Mouse (Mus musculus) MEL (cell line): ENCODE measurements around the gene Cdyl. TPM values are rescaled to one million over a fixed set of nuclear protein-coding genes. Genes with fewer than 3 reads are reported as not detected.

Source experiments
- DNase-seq: peaks from one replicate; pipeline ENCODE4 v3.0.0; 2011; ENCODE audit warnings: low read depth, low spot score
- H3K27ac ChIP-seq: 2 replicates; pipeline ENCODE4 v1.5.1; 2012; ENCODE audit warnings: low read depth, mild to moderate bottlenecking, control low read depth, low read length, moderate library complexity; ENCODE audit not compliant: control insufficient read depth
- H3K27me3 ChIP-seq, 2 experiments: fragments of 150-350 bp in 1 of 2; sonication (generic) in 1 of 2; 2 replicates each; pipeline ENCODE4 v1.6.1; 2012; ENCODE audit warnings: low read length in 2 of 2, mild to moderate bottlenecking in 2 of 2, improper control_type of control experiment in 1 of 2, moderate library complexity in 1 of 2; ENCODE audit not compliant: insufficient read depth in 2 of 2, control insufficient read depth in 1 of 2
- H3K36me3 ChIP-seq, 2 experiments: 2 replicates each; pipeline ENCODE4 v1.6.1; 2012 to 2014; ENCODE audit warnings: low read length in 2 of 2, improper control_type of control experiment in 1 of 2, inconsistent platforms in 1 of 2, mild to moderate bottlenecking in 1 of 2; ENCODE audit not compliant: insufficient read depth in 2 of 2, control insufficient read depth in 1 of 2
- H3K4me1 ChIP-seq, 2 experiments: fragments of 150-350 bp in 1 of 2; sonication (generic) in 1 of 2; 2 replicates each; pipeline ENCODE4 v1.6.1; 2012; ENCODE audit warnings: low read length in 2 of 2, improper control_type of control experiment in 1 of 2, mild to moderate bottlenecking in 1 of 2; ENCODE audit not compliant: insufficient read depth in 2 of 2, control insufficient read depth in 1 of 2
- H3K4me3 ChIP-seq, 2 experiments: fragments of 150-350 bp in 1 of 2; sonication (generic) in 1 of 2; 2 replicates each; pipeline ENCODE4 v1.5.1; 2012; ENCODE audit warnings: low read depth in 2 of 2, low read length in 2 of 2, mild to moderate bottlenecking in 2 of 2, moderate library complexity in 2 of 2, control low read depth in 1 of 2, improper control_type of control experiment in 1 of 2; ENCODE audit not compliant: control insufficient read depth in 1 of 2, insufficient read depth in 1 of 2
- H3K79me2 ChIP-seq: 2 replicates; pipeline ENCODE4 v1.6.1; 2012; ENCODE audit warnings: mild to moderate bottlenecking, low read length, moderate library complexity; ENCODE audit not compliant: control insufficient read depth, poor library complexity, insufficient read depth
- H3K9ac ChIP-seq: 2 replicates; pipeline ENCODE4 v1.6.1; 2012; ENCODE audit warnings: low read depth, mild to moderate bottlenecking, control low read depth, low read length, moderate library complexity; ENCODE audit not compliant: control insufficient read depth, poor library complexity, severe bottlenecking
- H3K9me3 ChIP-seq: fragments of 150-350 bp; sonication (generic); replicated peaks from 2 replicates; pipeline ENCODE4 v1.6.1; 2012; ENCODE audit warnings: mild to moderate bottlenecking, low read length, improper control_type of control experiment, moderate library complexity; ENCODE audit not compliant: insufficient read depth
- BHLHE40 ChIP-seq: IDR thresholded peaks from 2 replicates; pipeline ENCODE4 v1.6.1; 2012; ENCODE audit warnings: low read depth, mild to moderate bottlenecking, inconsistent platforms, low read length, improper control_type of control experiment, borderline replicate concordance
- CHD2 ChIP-seq: IDR thresholded peaks from 2 replicates; pipeline ENCODE4 v1.6.1; 2011; ENCODE audit warnings: low read length, improper control_type of control experiment
- EP300 ChIP-seq, 2 experiments: IDR thresholded peaks; 2 replicates each; pipeline ENCODE4 v1.6.1; 2011; ENCODE audit warnings: improper control_type of control experiment in 2 of 2, low read length in 2 of 2, low read depth in 1 of 2, mild to moderate bottlenecking in 1 of 2
- ETS1 ChIP-seq: IDR thresholded peaks from 2 replicates; pipeline ENCODE4 v1.6.1; 2012; ENCODE audit warnings: low read depth, mild to moderate bottlenecking, inconsistent platforms, low read length, improper control_type of control experiment, moderate library complexity
- GABPA ChIP-seq: IDR thresholded peaks from 2 replicates; pipeline ENCODE4 v1.6.1; 2012; ENCODE audit warnings: low read depth, mild to moderate bottlenecking, inconsistent platforms, low read length, improper control_type of control experiment, moderate library complexity
- GATA1 ChIP-seq: IDR thresholded peaks from 2 replicates; pipeline ENCODE4 v1.6.1; 2011; ENCODE audit warnings: low read depth, low read length, improper control_type of control experiment
- HCFC1 ChIP-seq: IDR thresholded peaks from 2 replicates; pipeline ENCODE4 v1.6.1; 2012; ENCODE audit warnings: low read depth, mild to moderate bottlenecking, inconsistent platforms, low read length, improper control_type of control experiment, moderate library complexity
- KAT2A ChIP-seq: conservative IDR thresholded peaks from 2 replicates; pipeline ENCODE4 v1.6.1; 2012; ENCODE audit warnings: low read depth, low read length, improper control_type of control experiment, inconsistent platforms
- MAX ChIP-seq: IDR thresholded peaks from 2 replicates; pipeline ENCODE4 v1.6.1; 2011; ENCODE audit warnings: low read length, improper control_type of control experiment
- MAZ ChIP-seq: IDR thresholded peaks from 2 replicates; pipeline ENCODE4 v1.6.1; 2012; ENCODE audit warnings: low read depth, mild to moderate bottlenecking, inconsistent platforms, low read length, improper control_type of control experiment
- MXI1 ChIP-seq: IDR thresholded peaks from 2 replicates; pipeline ENCODE4 v1.6.1; 2011; ENCODE audit warnings: mild to moderate bottlenecking, low read depth, low read length, improper control_type of control experiment
- MYB ChIP-seq: IDR thresholded peaks from 2 replicates; pipeline ENCODE4 v1.6.1; 2011; ENCODE audit warnings: mild to moderate bottlenecking, low read depth, low read length, improper control_type of control experiment
- MYC ChIP-seq: IDR thresholded peaks from 2 replicates; pipeline ENCODE4 v1.6.1; 2011; ENCODE audit warnings: low read depth, mild to moderate bottlenecking, low read length, improper control_type of control experiment, moderate library complexity
- NELFE ChIP-seq: IDR thresholded peaks from 2 replicates; pipeline ENCODE4 v1.6.1; 2011; ENCODE audit warnings: low read depth, low read length, improper control_type of control experiment
- POLR2A ChIP-seq, 2 experiments: IDR thresholded peaks; 2 replicates each; pipeline ENCODE4 v1.6.1; 2011 to 2012; ENCODE audit warnings: low read length in 2 of 2, mild to moderate bottlenecking in 2 of 2, control low read depth in 1 of 2, improper control_type of control experiment in 1 of 2, low read depth in 1 of 2, moderate library complexity in 1 of 2; ENCODE audit not compliant: control insufficient read depth in 1 of 2, insufficient read depth in 1 of 2, poor library complexity in 1 of 2
- POLR2AphosphoS2 ChIP-seq: IDR thresholded peaks from 2 replicates; pipeline ENCODE4 v1.6.1; 2011; ENCODE audit warnings: low read length, improper control_type of control experiment
- POLR2AphosphoS5 ChIP-seq: IDR thresholded peaks from 2 replicates; pipeline ENCODE4 v1.6.1; 2012; ENCODE audit warnings: low read depth, borderline replicate concordance, mild to moderate bottlenecking, inconsistent platforms, low read length, moderate library complexity, mixed read lengths
- RCOR1 ChIP-seq: IDR thresholded peaks from 2 replicates; pipeline ENCODE4 v1.6.1; 2012; ENCODE audit warnings: low read depth, mild to moderate bottlenecking, inconsistent platforms, low read length, improper control_type of control experiment
- SIN3A ChIP-seq: IDR thresholded peaks from 2 replicates; pipeline ENCODE4 v1.6.1; 2012; ENCODE audit warnings: low read length, improper control_type of control experiment, inconsistent platforms
- TAL1 ChIP-seq: IDR thresholded peaks from 2 replicates; pipeline ENCODE4 v1.6.1; 2012; ENCODE audit warnings: mild to moderate bottlenecking, inconsistent platforms, low read length, moderate library complexity, mixed read lengths
- TBP ChIP-seq: IDR thresholded peaks from 2 replicates; pipeline ENCODE4 v1.8.0; 2011; ENCODE audit warnings: low read depth, low read length, improper control_type of control experiment
- TCF12 ChIP-seq: IDR thresholded peaks from 2 replicates; pipeline ENCODE4 v1.6.1; 2014; ENCODE audit warnings: low read depth, mild to moderate bottlenecking, inconsistent platforms, low read length, improper control_type of control experiment, moderate library complexity
- UBTF ChIP-seq: IDR thresholded peaks from 2 replicates; pipeline ENCODE4 v1.6.1; 2012; ENCODE audit warnings: low read depth, mild to moderate bottlenecking, inconsistent platforms, low read length, improper control_type of control experiment, moderate library complexity, borderline replicate concordance; ENCODE audit not compliant: insufficient read depth
- USF1 ChIP-seq: IDR thresholded peaks from 2 replicates; pipeline ENCODE4 v1.6.1; 2014; ENCODE audit warnings: low read depth, mild to moderate bottlenecking, inconsistent platforms, low read length, improper control_type of control experiment, moderate library complexity
- ZKSCAN1 ChIP-seq: IDR thresholded peaks from 2 replicates; pipeline ENCODE4 v1.6.1; 2012; ENCODE audit warnings: low read depth, mild to moderate bottlenecking, inconsistent platforms, low read length, improper control_type of control experiment, moderate library complexity
- ZNF384 ChIP-seq: IDR thresholded peaks from 2 replicates; pipeline ENCODE4 v1.6.1; 2012; ENCODE audit warnings: low read depth, mild to moderate bottlenecking, inconsistent platforms, low read length, improper control_type of control experiment
- polyA plus RNA-seq, 2 experiments: library from polyadenylated mRNA; stranded (reverse) in 1 of 2; unstranded in 1 of 2; fragments of >175 nt in 1 of 2; fragments of >200 nt in 1 of 2; gene quantifications; 2 replicates each; pipeline versions ENCODE4 v1.2.1 to v1.2.4; 2012; ENCODE audit warnings: low replicate concordance in 2 of 2, low read depth in 1 of 2; ENCODE audit not compliant: insufficient read length in 2 of 2, insufficient read depth in 1 of 2, missing spikeins in 1 of 2
- total RNA-seq: library from RNA; depleted of rRNA; stranded (reverse); fragments of 300-350 nt; gene quantifications from 2 replicates; pipeline ENCODE4 v1.2.3, GENCODE M21; 2012

Cdyl gene
- total and polyA plus RNA-seq, 3 experiments, result 8.9 to 32.2 TPM; not detected in 1

- Histone ChIP-seq H3K36me3 (peaks cover 2 to 83% of the 10 kb centered on the region in 2 experiments; a peak in 2 of 4 replicates), H3K27ac (peak overlapping the region; percentile 99), H3K27me3 (no peaks in the 10 kb centered on the region), H3K9ac (peak overlapping the region; percentile 58), H3K79me2 (peaks cover 76% of the 10 kb centered on the region), H3K4me3 (peak overlapping the region; percentile 26 to 44), H3K4me1 (peaks cover 54 to 77% of the 10 kb centered on the region in 2 experiments), H3K9me3 (no peaks in the 10 kb centered on the region)
- peak; percentile 89 for DNase-seq
- TF ChIP-seq ZNF384 (0 out of 2 replicates have a peak, but pooled peaks have one; percentile 10), NELFE (0 out of 2 replicates have a peak, but pooled peaks have one; percentile 13), CHD2 (no peak), RCOR1 (peak; percentile 63; the same call in 1 of the 2 replicates), KAT2A (peak; percentile 41; the same call in 1 of the 2 replicates), POLR2A (IDR thresholded peaks at IDR 0.05; ENCODE audit: control insufficient read depth in 1 of 2, insufficient read depth in 1 of 2, low read depth in 1 of 2, low read length in 2 of 2, poor library complexity in 1 of 2) (no peak; a peak in 1 of 4 replicates), BHLHE40 (peak; percentile 72; the same call in 1 of the 2 replicates), TBP (0 out of 2 replicates have a peak, but pooled peaks have one; percentile 50), GATA1 (peak; percentile 93), MXI1 (peak; percentile 9; the same call in 1 of the 2 replicates), POLR2AphosphoS2 (no peak; the same call in 1 of the 2 replicates), POLR2AphosphoS5 (no peak), TCF12 (peak; percentile 92), SIN3A (peak; percentile 80), ZKSCAN1 (no peak), MAX (0 out of 2 replicates have a peak, but pooled peaks have one; percentile 6), MYB (peak; percentile 55; the same call in 1 of the 2 replicates), ETS1 (peak; percentile 95), HCFC1 (no peak), GABPA (no peak), UBTF (no peak), MAZ (peak; percentile 76), USF1 (0 out of 2 replicates have a peak, but pooled peaks have one; percentile 11), MYC (no peak), EP300 (IDR thresholded peaks at IDR 0.05; ENCODE audit: low read depth in 1 of 2, low read length in 2 of 2) (peak; percentile 91 to 94), TAL1 (peak; percentile 67)
These were observed 96.1 kb downstream of the Cdyl start for GRCm38 (mm10) chr13:35755655-35756283.
